In the genomic region with DNA sequence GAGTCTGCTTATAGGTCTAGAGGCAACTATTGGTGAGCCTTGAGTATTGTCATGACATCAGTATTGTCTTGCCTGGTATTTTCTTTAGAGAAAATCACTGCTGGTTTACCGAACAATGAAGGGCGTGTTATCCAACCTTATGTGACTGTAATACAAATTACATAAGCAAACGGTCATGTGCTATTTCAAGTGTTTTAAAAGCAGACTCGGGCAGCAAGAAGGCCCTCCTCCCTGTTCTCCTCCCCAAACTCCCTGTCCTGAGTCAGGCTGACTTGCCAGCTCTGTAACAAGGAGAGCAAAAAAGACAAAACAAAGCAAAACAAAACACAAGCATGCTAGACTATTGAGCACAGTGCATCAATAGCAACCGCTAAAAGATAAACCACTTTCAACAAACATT, we compare ENCODE assay signal across 22 mouse cellular contexts. TPM values are rescaled to one million over a fixed set of nuclear protein-coding genes. Genes with fewer than 3 reads are reported as not detected.
DNase-seq lines count a peak whose midpoint lies in the region; ATAC-seq lines count a peak whose summit lies in the region.
"Had no signal": no experiment of that assay in that cellular context is flagged by ENCODE, and none has a peak within 500 bp of the region (broad histone marks: within the 10 kb centered on the region; RNA-seq: fewer than 3 reads in every experiment).

No protein-coding gene starts in this region.

- H3K4me1 ChIP-seq in embryonic facial prominence, embryonic 15.5 days = peaks cover 25% of the 10 kb centered on the region
- peaks cover 20% of the 10 kb centered on the region for H3K4me1 ChIP-seq in embryonic facial prominence, embryonic 10.5 days
- peaks cover 14% of the 10 kb centered on the region; the same call in 1 of the 2 replicates for H3K4me1 ChIP-seq in intestine, embryonic 16.5 days (ENCODE audit: control insufficient read depth, insufficient read depth, low read length)
- H3K4me1 ChIP-seq in intestine, embryonic 15.5 days (replicated peaks) = peaks cover 9% of the 10 kb centered on the region; the same call in 1 of the 2 replicates

- no peaks in the 10 kb centered on the region for H3K27me3 ChIP-seq in embryonic facial prominence, embryonic 15.5 days
- H3K27me3 ChIP-seq in embryonic facial prominence, embryonic 10.5 days (replicated peaks; ENCODE audit: low read depth, poor library complexity, severe bottlenecking) = no peaks in the 10 kb centered on the region
- H3K27me3 ChIP-seq in intestine, embryonic 16.5 days (replicated peaks; ENCODE audit: control insufficient read depth, insufficient read depth, low read length) = no peaks in the 10 kb centered on the region
- no peaks in the 10 kb centered on the region for H3K27me3 ChIP-seq in intestine, embryonic 15.5 days (replicated peaks)
- H3K27me3 ChIP-seq: heart, embryonic 15.5 days had no signal

- peaks cover 21% of the 10 kb centered on the region for H3K9me3 ChIP-seq in embryonic facial prominence, embryonic 15.5 days (replicated peaks)
- H3K9me3 ChIP-seq in embryonic facial prominence, embryonic 10.5 days = peaks cover 18% of the 10 kb centered on the region
- H3K9me3 ChIP-seq in intestine, embryonic 16.5 days (ENCODE audit: control insufficient read depth, low read length) = peaks cover 15% of the 10 kb centered on the region
- peaks cover 12% of the 10 kb centered on the region for H3K9me3 ChIP-seq in intestine, embryonic 15.5 days

- H3K4me2 ChIP-seq in embryonic facial prominence, embryonic 15.5 days (replicated peaks) = no peak overlapping the region
- no peak overlapping the region for H3K4me2 ChIP-seq in intestine, embryonic 16.5 days (ENCODE audit: low read depth, low read length)
- H3K4me2 ChIP-seq in intestine, embryonic 15.5 days (replicated peaks) = no peak overlapping the region
- H3K4me2 ChIP-seq: heart, embryonic 15.5 days; liver, embryonic 11.5 days had no signal

- intact Hi-C loops in gastrocnemius, postnatal 14 days (cut with DNase I; ENCODE audit: low total_unique reads) = no loop called here

- 0 out of 2 replicates have a peak overlapping the region, but pooled peaks have one; percentile 6 for H3K27ac ChIP-seq in embryonic facial prominence, embryonic 15.5 days (replicated peaks)
- H3K27ac ChIP-seq in embryonic facial prominence, embryonic 10.5 days (replicated peaks) = no peak overlapping the region
- 0 out of 2 replicates have a peak overlapping the region, but pooled peaks have one; percentile 6 for H3K27ac ChIP-seq in intestine, embryonic 16.5 days (ENCODE audit: low read length)
- H3K27ac ChIP-seq in intestine, embryonic 15.5 days = no peak overlapping the region
- H3K27ac ChIP-seq: heart, embryonic 15.5 days had no signal

- H3K36me3 ChIP-seq in embryonic facial prominence, embryonic 15.5 days = peaks cover 27% of the 10 kb centered on the region
- peaks cover 26% of the 10 kb centered on the region for H3K36me3 ChIP-seq in embryonic facial prominence, embryonic 10.5 days (replicated peaks)
- H3K36me3 ChIP-seq in intestine, embryonic 16.5 days (ENCODE audit: control insufficient read depth, insufficient read depth, low read length) = peaks cover 19% of the 10 kb centered on the region
- H3K36me3 ChIP-seq in intestine, embryonic 15.5 days = peaks cover 14% of the 10 kb centered on the region

- H3K4me3 ChIP-seq in embryonic facial prominence, embryonic 15.5 days (replicated peaks) = no peak overlapping the region
- H3K4me3 ChIP-seq in embryonic facial prominence, embryonic 10.5 days = no peak overlapping the region
- no peak overlapping the region for H3K4me3 ChIP-seq in intestine, embryonic 16.5 days (ENCODE audit: low read length)
- H3K4me3 ChIP-seq in intestine, embryonic 15.5 days (replicated peaks) = no peak overlapping the region
- H3K4me3 ChIP-seq: heart, embryonic 15.5 days had no signal

- 81% methylated on average over 5 of the region's 5 CpGs for WGBS in embryonic facial prominence, embryonic 15.5 days
- WGBS in embryonic facial prominence, embryonic 10.5 days = 86% methylated on average over 5 of the region's 5 CpGs
- 75% methylated on average over 5 of the region's 5 CpGs for WGBS in intestine, embryonic 16.5 days
- 69% methylated on average over 5 of the region's 5 CpGs for WGBS in intestine, embryonic 15.5 days

- no peak for ATAC-seq in embryonic facial prominence, embryonic 15.5 days (ENCODE audit: insufficient number of reproducible peaks, low FRiP score, low TSS enrichment, low read depth)
- no peak for ATAC-seq in intestine, embryonic 16.5 days
- ATAC-seq in intestine, embryonic 15.5 days = no peak

- no peak for DNase-seq in embryonic facial prominence, embryonic 10.5 days (ENCODE audit: low spot score)
- peak; percentile 24 for DNase-seq in MN1 (ENCODE audit: low spot score)
- peak; percentile 57 for DNase-seq in lung, postnatal 36 days
- DNase-seq in gastrocnemius, postnatal 14 days = no peak
- DNase-seq in kidney, postnatal 14 days = no peak
- DNase-seq: adrenal gland, adult 2 months; cerebellum, adult 2 months; kidney, postnatal 25 days; left cerebral cortex, postnatal 4 days; retina, postnatal 1 day; thymus, postnatal 14 days had no signal

- H3K9ac ChIP-seq in embryonic facial prominence, embryonic 15.5 days = no peak overlapping the region
- H3K9ac ChIP-seq in intestine, embryonic 16.5 days (ENCODE audit: low read depth, low read length) = no peak overlapping the region
- no peak overlapping the region for H3K9ac ChIP-seq in intestine, embryonic 15.5 days
- H3K9ac ChIP-seq: heart, embryonic 15.5 days had no signal

RNA-seq across cellular contexts. Expression of a gene that starts 1.3 kb away (rescaled TPM):
- polyA plus RNA-seq in embryonic facial prominence, embryonic 15.5 days (2015; fragmentation: Nextera tagmentation; extraction: Ambion mirVana) = 66.1 and 67.3 TPM in 2 replicates
- 60.3 and 63.7 TPM in 2 replicates for polyA plus RNA-seq in embryonic facial prominence, embryonic 10.5 days (2016; fragmentation: Nextera tagmentation; extraction: Ambion mirVana)
- polyA plus RNA-seq in intestine, embryonic 16.5 days (2015; fragmentation: Nextera tagmentation; extraction: Ambion mirVana) = 43.1 TPM in 2 replicates
- polyA plus RNA-seq in intestine, embryonic 15.5 days (2015; fragmentation: Nextera tagmentation; extraction: Ambion mirVana) = 49.1 and 53.9 TPM in 2 replicates
- total RNA-seq in gastrocnemius, postnatal 14 days (2021) = 10 to 100 TPM; 14.0 to 15.1 TPM

RNA-seq across cellular contexts. Expression of a gene that starts 1.8 kb away (rescaled TPM):
- 15.4 and 16.2 TPM in 2 replicates for polyA plus RNA-seq in embryonic facial prominence, embryonic 15.5 days (2015; fragmentation: Nextera tagmentation; extraction: Ambion mirVana)
- polyA plus RNA-seq in embryonic facial prominence, embryonic 10.5 days (2016; fragmentation: Nextera tagmentation; extraction: Ambion mirVana) = 9.8 and 10.4 TPM in 2 replicates
- polyA plus RNA-seq in intestine, embryonic 16.5 days (2015; fragmentation: Nextera tagmentation; extraction: Ambion mirVana) = 8.0 and 9.5 TPM in 2 replicates
- polyA plus RNA-seq in intestine, embryonic 15.5 days (2015; fragmentation: Nextera tagmentation; extraction: Ambion mirVana) = 10.7 and 10.9 TPM in 2 replicates
- total RNA-seq in gastrocnemius, postnatal 14 days (2021) = 1 to 10 TPM; 2.2 to 2.5 TPM

RNA-seq across cellular contexts. Expression of a gene that starts 56.3 kb away (rescaled TPM):
- polyA plus RNA-seq in embryonic facial prominence, embryonic 15.5 days (2015; fragmentation: Nextera tagmentation; extraction: Ambion mirVana) = not detected in 2 replicates
- polyA plus RNA-seq in embryonic facial prominence, embryonic 10.5 days (2016; fragmentation: Nextera tagmentation; extraction: Ambion mirVana) = not detected in 2 replicates
- not detected in 2 replicates for polyA plus RNA-seq in intestine, embryonic 16.5 days (2015; fragmentation: Nextera tagmentation; extraction: Ambion mirVana)
- not detected in 2 replicates for polyA plus RNA-seq in intestine, embryonic 15.5 days (2015; fragmentation: Nextera tagmentation; extraction: Ambion mirVana)
- not detected for total RNA-seq in gastrocnemius, postnatal 14 days (2021)
- total RNA-seq: adrenal gland, adult 2 months; layer of hippocampus, postnatal 10 days; left cerebral cortex, postnatal 4 days; megakaryocyte progenitor cell, adult 5-6 weeks; neutrophil, adult 5-6 weeks had no signal
- polyA plus RNA-seq: adrenal gland, adult 2 months; embryonic facial prominence, embryonic 14.5 days; forebrain, embryonic 11.5 days; gonadal fat pad, adult 2 months; heart, embryonic 15.5 days; liver, embryonic 11.5 days had no signal

Comparison
In these comparisons a context has a peak if more than half of its experiments do, and no peak if none do; other contexts are left out.
1. H3K27ac ChIP-seq: peak in embryonic facial prominence, embryonic 15.5 days (single experiment) and intestine, embryonic 16.5 days (single experiment); none in embryonic facial prominence, embryonic 10.5 days (single experiment) and intestine, embryonic 15.5 days (single experiment).
2. DNase-seq: peak in MN1 (single experiment) and lung, postnatal 36 days (single experiment); none in embryonic facial prominence, embryonic 10.5 days (single experiment), gastrocnemius, postnatal 14 days (single experiment) and kidney, postnatal 14 days (single experiment).